Mouse (Mus musculus): ENCODE data around the gene Gm17334. TPM values are rescaled to one million over a fixed set of nuclear protein-coding genes. Genes with fewer than 3 reads are reported as not detected.

Gm17334 gene
- polyA plus RNA-seq (2012; rRNA removed; ENCODE audit: low replicate concordance), result 1.2 and 1.9 TPM in 2 replicates

GRCm38 (mm10) chr11:53773087-53773486 is at the start of gene Gm17334:
Gene Gm17334, minus strand, starts transcription at chr11:53773187.

GRCm38 (mm10) chr11:53769760-53770124 is 3.2 kb downstream of the Gm17334 start, which contains the start of gene Irf1:
Gene Irf1, plus strand, starts transcription at chr11:53770014.

Other genes starting within 250 kb of the Gm17334 start
- 3.7 and 10.5 TPM in 2 replicates for gene Kif3a, start 205.8 kb downstream of the Gm17334 start, polyA plus RNA-seq (2012; rRNA removed; ENCODE audit: low replicate concordance)
- gene Il4, start 154.5 kb downstream of the Gm17334 start, polyA plus RNA-seq (2012; rRNA removed; ENCODE audit: low replicate concordance), result 0.63 TPM in 1 of 2 replicates, not detected in the other
- gene Il13, start 138.5 kb downstream of the Gm17334 start, polyA plus RNA-seq (2012; rRNA removed; ENCODE audit: low replicate concordance), result 0.16 and 0.18 TPM in 2 replicates
- gene Rad50, start 65.9 kb downstream of the Gm17334 start, polyA plus RNA-seq (2012; rRNA removed; ENCODE audit: low replicate concordance), result 4.5 and 5.6 TPM in 2 replicates
- not detected in 2 replicates for gene Il5, start 52.4 kb downstream of the Gm17334 start, polyA plus RNA-seq (2012; rRNA removed; ENCODE audit: low replicate concordance)
- 89.0 and 192 TPM in 2 replicates for gene Irf1, start 3.2 kb downstream of the Gm17334 start, polyA plus RNA-seq (2012; rRNA removed; ENCODE audit: low replicate concordance)
- 12.4 and 15.6 TPM in 2 replicates for gene Gm12216, start 86.1 kb upstream of the Gm17334 start, polyA plus RNA-seq (2012; rRNA removed; ENCODE audit: low replicate concordance)
- gene Slc22a5, start 118.5 kb upstream of the Gm17334 start, polyA plus RNA-seq (2012; rRNA removed; ENCODE audit: low replicate concordance), result 20.5 and 32.3 TPM in 2 replicates
- 3.3 and 5.1 TPM in 2 replicates for gene Slc22a21, start 207.1 kb upstream of the Gm17334 start, polyA plus RNA-seq (2012; rRNA removed; ENCODE audit: low replicate concordance)